Mouse (Mus musculus) liver, embryonic 14.5 days (tissue): ENCODE measurements around the gene Hpcal4.

Source experiments
- CTCF ChIP-seq: IDR thresholded peaks from 2 replicates; pipeline ENCODE4 v1.5.1; 2016; ENCODE audit warnings: antibody characterized with exemption, low read depth, control low read depth
- EP300 ChIP-seq: IDR thresholded peaks from 2 replicates; pipeline ENCODE4 v1.6.1; 2016; ENCODE audit warnings: antibody characterized with exemption, low read depth

DNA sequence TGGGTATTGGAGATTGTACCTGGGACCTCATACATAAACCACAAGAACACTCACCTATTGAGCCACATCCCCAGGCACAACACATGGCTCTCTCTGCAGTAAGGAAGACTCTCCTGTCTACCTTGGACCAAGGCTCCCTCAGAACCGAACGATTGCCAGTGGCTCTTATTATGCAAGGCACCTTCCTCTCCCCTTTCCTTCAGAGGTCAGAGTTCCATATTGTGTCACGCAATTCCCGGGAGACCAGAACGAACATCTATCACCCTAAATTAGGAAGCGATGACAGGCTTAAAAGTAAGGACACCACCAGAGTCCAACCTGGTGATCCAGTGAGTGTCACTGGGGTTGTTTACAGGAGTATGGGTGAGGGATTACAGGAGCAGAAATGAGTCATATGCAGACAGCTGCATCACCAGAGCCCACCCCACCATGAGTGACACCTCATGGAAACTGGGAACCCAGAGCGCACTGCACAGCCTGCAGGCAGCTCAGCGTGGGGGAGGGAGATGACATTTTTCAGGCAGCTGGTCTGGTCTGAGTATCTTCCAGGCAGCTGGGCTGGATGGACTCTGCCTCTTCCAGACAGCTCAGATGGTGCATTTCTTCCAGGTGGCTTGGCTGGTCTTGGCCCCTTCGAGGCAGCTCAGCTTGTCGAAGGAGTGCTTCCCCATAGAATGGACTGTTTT, 42.8 kb downstream of the Hpcal4 start:
- TF ChIP-seq EP300 (no peak), CTCF (no peak)
